Mouse (Mus musculus) neural tube, embryonic 12.5 days (tissue): ENCODE data around the gene Cdhr3. TPM values are rescaled to one million over a fixed set of nuclear protein-coding genes. Genes with fewer than 3 reads are reported as not detected.
"Not testable (repeated sequence)": the region's sequence is repeated elsewhere in the genome, so short reads cannot be mapped to it uniquely, and the experiment has no call there.

Source experiments
- ATAC-seq: fragments of 200-750 bp; cut with Nextera tagmentation; 2 replicates; pipeline ENCODE4 v1.8.0; 2017; ENCODE audit warnings: low read depth, mild to moderate bottlenecking, moderate TSS enrichment, moderate library complexity; ENCODE audit not compliant: low FRiP score
- H3K27ac ChIP-seq: fragments of 300-500 bp; sonication (generic); 2 replicates; pipeline ENCODE4 v1.5.1; 2016
- H3K27me3 ChIP-seq: fragments of 300-500 bp; sonication (generic); replicated peaks from 2 replicates; pipeline ENCODE4 v1.6.1; 2016; ENCODE audit warnings: mild to moderate bottlenecking
- H3K36me3 ChIP-seq: fragments of 300-500 bp; sonication (generic); 2 replicates; pipeline ENCODE4 v1.6.1; 2016; ENCODE audit warnings: mild to moderate bottlenecking
- H3K4me1 ChIP-seq: fragments of 300-500 bp; sonication (generic); 2 replicates; pipeline ENCODE4 v1.6.1; 2016
- H3K4me2 ChIP-seq: fragments of 300-500 bp; sonication (generic); replicated peaks from 2 replicates; pipeline ENCODE4 v1.6.1; 2016; ENCODE audit warnings: mild to moderate bottlenecking
- H3K4me3 ChIP-seq: fragments of 300-500 bp; sonication (generic); 2 replicates; pipeline ENCODE4 v1.5.1; 2016
- H3K9ac ChIP-seq: fragments of 300-500 bp; sonication (generic); 2 replicates; pipeline ENCODE4 v1.6.1; 2016; ENCODE audit warnings: mild to moderate bottlenecking
- H3K9me3 ChIP-seq: fragments of 300-500 bp; sonication (generic); 2 replicates; pipeline ENCODE4 v1.6.1; 2016; ENCODE audit warnings: mild to moderate bottlenecking
- WGBS: fragments of 180-500 bp; shearing (Covaris S2); methylation state at CpG from one replicate; pipeline ENCODE4 v1.1.7; 2016; 5-methylcytosine and 5-hydroxymethylcytosine counted together
- polyA plus RNA-seq: library from polyadenylated mRNA; unstranded; fragments of >200 nt; fragmentation: Nextera tagmentation; extraction: Ambion mirVana; gene quantifications from 2 replicates; pipeline ENCODE4 v1.2.1, GENCODE M21; 2016

The Cdhr3 gene
- polyA plus RNA-seq, 1 experiment from 2014 or later = 0.06 TPM

DNA sequence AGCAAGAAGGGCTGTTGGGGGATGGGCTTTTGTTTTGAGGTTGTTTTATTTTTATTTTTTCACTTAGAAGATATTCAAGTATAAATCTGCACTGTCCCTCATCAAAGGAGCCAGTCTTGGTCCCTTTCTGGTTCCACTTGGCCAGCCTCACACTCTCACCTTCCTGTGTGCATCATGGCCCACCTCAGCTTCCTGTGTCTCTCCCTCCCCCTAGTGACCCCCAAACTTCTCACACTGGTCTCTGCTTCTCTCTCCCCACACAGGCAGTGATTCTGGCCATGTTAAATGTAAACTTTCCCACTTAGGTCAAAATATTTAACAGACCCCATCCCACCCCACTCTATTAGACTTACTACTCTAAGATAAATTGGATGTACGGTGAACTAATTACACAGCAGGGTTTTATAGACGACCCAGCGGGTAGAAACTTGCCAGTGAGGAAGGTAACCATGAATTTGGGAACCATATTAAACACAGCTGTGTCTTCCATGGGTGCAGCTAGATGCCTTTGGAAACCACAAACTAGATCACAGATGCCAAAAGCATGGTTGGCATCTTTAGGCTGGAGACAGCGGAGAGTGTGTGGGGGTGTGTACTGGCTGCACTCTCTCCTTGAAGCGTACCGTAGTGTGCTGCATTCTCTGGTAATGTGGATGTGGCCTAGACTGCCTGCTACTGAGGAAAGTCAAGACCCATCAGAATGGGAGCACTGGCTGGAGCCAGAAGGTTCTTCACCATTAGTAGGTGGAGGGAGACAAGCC, 83.3 kb downstream of the Cdhr3 start:
- WGBS = 87% methylated on average over 6 of the region's 6 CpGs
- Histone ChIP-seq H3K4me2 (no peak overlapping the region), H3K27me3 (no peaks in the 10 kb centered on the region), H3K9me3 (no peaks in the 10 kb centered on the region), H3K4me1 (no peaks in the 10 kb centered on the region), H3K4me3 (no peak overlapping the region), H3K36me3 (no peaks in the 10 kb centered on the region), H3K27ac (no peak overlapping the region), H3K9ac (no peak overlapping the region)
- ATAC-seq = no peak

GRCm38 (mm10) chr12:33008305-33009110, 84.2 kb downstream of the Cdhr3 start:
- no peaks in the 10 kb centered on the region for H3K27me3 ChIP-seq
- H3K4me1 ChIP-seq = no peaks in the 10 kb centered on the region; the same call in 1 of the 2 replicates
- ATAC-seq = no peak
- H3K9ac ChIP-seq = no peak overlapping the region
- no peak overlapping the region for H3K4me3 ChIP-seq
- 57% methylated on average over 7 of the region's 7 CpGs for WGBS
- no peak overlapping the region for H3K27ac ChIP-seq
- no peaks in the 10 kb centered on the region for H3K9me3 ChIP-seq
- H3K4me2 ChIP-seq = no peak overlapping the region
- H3K36me3 ChIP-seq = no peaks in the 10 kb centered on the region

DNA sequence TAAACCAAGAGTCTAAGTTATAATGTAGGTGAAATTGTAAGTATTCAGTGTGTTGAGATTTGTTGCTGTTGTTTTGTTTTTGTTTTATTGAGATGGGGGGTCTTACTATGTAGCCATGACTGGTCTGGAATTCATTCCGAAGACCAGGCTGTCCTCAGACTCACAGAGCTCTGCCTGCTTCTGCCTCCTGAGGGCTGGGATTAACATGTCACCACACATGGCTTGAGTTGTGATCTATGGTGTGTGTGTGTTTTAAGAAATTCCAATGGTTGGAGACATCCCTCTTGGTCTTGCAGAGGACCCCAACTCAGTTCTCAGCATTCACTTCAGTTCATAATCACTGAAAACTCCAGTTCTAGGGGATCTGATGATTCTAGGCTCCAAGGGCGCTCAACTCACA, 85.5 kb downstream of the Cdhr3 start:
- Histone ChIP-seq H3K9me3 (no peaks in the 10 kb centered on the region), H3K27me3 (no peaks in the 10 kb centered on the region), H3K27ac (no peak overlapping the region), H3K4me2 (no peak overlapping the region), H3K36me3 (no peaks in the 10 kb centered on the region), H3K4me3 (no peak overlapping the region), H3K4me1 (no peaks in the 10 kb centered on the region; the same call in 1 of the 2 replicates), H3K9ac (no peak overlapping the region)
- ATAC-seq = no peak
- WGBS = 91% methylated on average over 2 of the region's 2 CpGs

DNA sequence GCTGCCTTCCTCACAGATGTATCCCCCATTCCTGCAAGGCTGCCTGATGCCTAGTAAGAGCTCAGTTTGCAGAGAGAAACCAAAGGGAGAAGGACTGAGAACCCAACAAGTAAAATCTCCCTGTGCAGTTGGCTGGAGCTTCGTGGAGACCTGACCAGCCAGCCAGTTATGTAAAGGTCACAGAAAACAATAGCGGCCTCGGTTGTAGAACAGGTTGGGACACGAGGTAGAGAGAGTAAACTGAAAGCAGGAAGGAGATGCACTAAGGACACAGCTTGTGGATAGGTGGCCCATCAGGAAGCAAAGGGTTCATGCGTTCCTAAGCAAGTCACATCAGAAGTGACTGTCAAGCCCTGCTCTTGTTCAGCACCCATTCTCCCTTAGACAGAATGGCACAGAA, 86.8 kb downstream of the Cdhr3 start:
- Histone ChIP-seq H3K9ac (no peak overlapping the region), H3K4me2 (no peak overlapping the region), H3K27me3 (no peaks in the 10 kb centered on the region), H3K9me3 (no peaks in the 10 kb centered on the region), H3K36me3 (no peaks in the 10 kb centered on the region), H3K4me3 (no peak overlapping the region), H3K27ac (no peak overlapping the region), H3K4me1 (no peaks in the 10 kb centered on the region; the same call in 1 of the 2 replicates)
- ATAC-seq = no peak
- 87% methylated on average over 5 of the region's 5 CpGs for WGBS

GRCm38 (mm10) chr12:33003339-33003965, 89.2 kb downstream of the Cdhr3 start:
- Histone ChIP-seq H3K36me3 (no peaks in the 10 kb centered on the region), H3K9ac (no peak overlapping the region), H3K27me3 (no peaks in the 10 kb centered on the region), H3K4me1 (no peaks in the 10 kb centered on the region; the same call in 1 of the 2 replicates), H3K4me3 (no peak overlapping the region), H3K9me3 (no peaks in the 10 kb centered on the region), H3K4me2 (no peak overlapping the region), H3K27ac (no peak overlapping the region)
- WGBS = 64% methylated on average over 8 of the region's 8 CpGs
- no peak for ATAC-seq

GRCm38 (mm10) chr12:33000402-33000801, 92.3 kb downstream of the Cdhr3 start:
- H3K9me3 ChIP-seq = no peaks in the 10 kb centered on the region

DNA sequence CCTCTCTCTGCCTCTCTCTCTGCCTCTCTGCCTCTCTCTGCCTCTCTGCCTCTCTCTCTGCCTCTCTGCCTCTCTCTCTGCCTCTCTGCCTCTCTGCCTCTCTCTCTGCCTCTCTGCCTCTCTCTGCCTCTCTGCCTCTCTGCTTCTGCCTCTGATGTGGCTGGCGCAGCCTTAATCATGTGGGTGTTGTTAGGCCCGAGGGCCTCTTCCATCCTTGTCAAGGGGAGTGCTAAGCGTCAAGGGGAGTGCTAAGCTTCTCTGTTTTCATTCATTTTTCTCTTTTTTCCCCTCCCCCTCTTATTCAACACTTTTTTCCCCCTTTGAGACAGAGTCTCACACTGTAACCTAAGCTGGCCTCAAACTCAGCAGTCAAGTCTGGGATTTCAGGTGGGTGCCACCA, 92.9 kb downstream of the Cdhr3 start:
- H3K9me3 ChIP-seq, H3K9ac ChIP-seq, ATAC-seq, H3K36me3 ChIP-seq, H3K27me3 ChIP-seq, H3K4me1 ChIP-seq, H3K4me3 ChIP-seq, H3K27ac ChIP-seq, H3K4me2 ChIP-seq: not testable (repeated sequence)
- 30% methylated on average over 3 of the region's 3 CpGs for WGBS

More at GRCm38 (mm10) chr12:33000402-33000801, 92.3 kb downstream of the Cdhr3 start:
- no peaks in the 10 kb centered on the region for H3K27me3 ChIP-seq
- no peak overlapping the region for H3K4me3 ChIP-seq
- no peak overlapping the region for H3K9ac ChIP-seq
- H3K4me1 ChIP-seq = no peaks in the 10 kb centered on the region; the same call in 1 of the 2 replicates
- no peak overlapping the region for H3K4me2 ChIP-seq
- H3K36me3 ChIP-seq = no peaks in the 10 kb centered on the region
- no peak overlapping the region for H3K27ac ChIP-seq
- WGBS = 75% methylated on average over 4 of the region's 4 CpGs
- ATAC-seq = no peak

DNA sequence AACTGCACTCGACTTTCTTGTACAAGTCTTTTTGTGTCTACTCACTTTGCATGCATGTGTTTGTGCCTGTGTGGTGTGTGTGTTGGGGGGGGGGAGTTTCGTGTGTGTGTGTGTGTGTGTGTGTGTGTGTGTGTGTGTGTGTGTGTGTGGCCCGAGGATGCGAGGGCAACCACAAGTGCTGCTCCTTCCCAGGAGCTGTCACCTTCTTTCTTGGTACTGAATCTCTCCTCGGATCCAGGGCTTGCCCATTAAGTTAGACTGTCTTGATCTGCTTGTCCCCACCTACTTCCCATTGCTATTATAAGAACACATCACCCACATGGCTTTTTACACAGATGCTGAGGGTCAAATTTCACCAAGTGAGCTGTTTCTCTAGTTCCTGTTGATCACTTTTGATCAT, 93.9 kb downstream of the Cdhr3 start:
- no peak for ATAC-seq
- Histone ChIP-seq H3K9me3 (no peaks in the 10 kb centered on the region), H3K4me1 (no peaks in the 10 kb centered on the region; the same call in 1 of the 2 replicates), H3K36me3 (no peaks in the 10 kb centered on the region), H3K27ac (no peak overlapping the region), H3K27me3 (no peaks in the 10 kb centered on the region), H3K4me3 (no peak overlapping the region), H3K4me2 (no peak overlapping the region), H3K9ac (no peak overlapping the region)
- WGBS = 87% methylated on average over 5 of the region's 5 CpGs

- Histone ChIP-seq H3K9ac (no peak overlapping the region), H3K36me3 (no peaks in the 10 kb centered on the region), H3K27ac (no peak overlapping the region), H3K27me3 (no peaks in the 10 kb centered on the region), H3K9me3 (no peaks in the 10 kb centered on the region), H3K4me2 (no peak overlapping the region), H3K4me1 (no peaks in the 10 kb centered on the region), H3K4me3 (no peak overlapping the region)
- no peak for ATAC-seq
- WGBS = 87% methylated on average over 4 of the region's 4 CpGs
Measured at GRCm38 (mm10) chr12:32995081-32995834, 97.4 kb downstream of the Cdhr3 start.

DNA sequence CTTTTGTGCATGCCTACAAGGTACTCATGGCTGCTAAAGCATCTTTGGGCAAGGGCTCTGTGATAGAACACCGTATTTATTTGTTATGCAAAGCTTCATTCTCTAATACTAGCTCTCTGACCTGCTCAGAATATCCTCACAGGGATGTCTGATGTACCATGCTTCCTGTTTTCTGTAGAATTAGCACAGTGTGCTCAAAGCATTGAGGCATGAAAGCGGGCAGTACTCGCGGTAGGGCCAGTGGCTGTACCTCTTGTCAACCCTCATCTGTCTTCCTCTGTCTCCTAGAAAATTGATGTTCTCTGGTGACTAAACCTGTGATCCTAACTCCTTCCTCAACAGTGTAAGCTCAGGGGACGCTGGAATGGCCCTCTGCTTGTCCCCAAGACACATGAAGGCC, 98.6 kb downstream of the Cdhr3 start:
- Histone ChIP-seq H3K36me3 (no peaks in the 10 kb centered on the region), H3K27me3 (no peaks in the 10 kb centered on the region), H3K4me3 (no peak overlapping the region), H3K4me2 (no peak overlapping the region), H3K4me1 (no peaks in the 10 kb centered on the region), H3K27ac (no peak overlapping the region), H3K9ac (no peak overlapping the region), H3K9me3 (no peaks in the 10 kb centered on the region)
- ATAC-seq = no peak
- WGBS = 75% methylated on average over 5 of the region's 5 CpGs

- H3K27me3 ChIP-seq = no peaks in the 10 kb centered on the region
- H3K27ac ChIP-seq = no peak overlapping the region
- no peak for ATAC-seq
- no peak overlapping the region for H3K4me3 ChIP-seq
- no peak overlapping the region for H3K9ac ChIP-seq
- no peaks in the 10 kb centered on the region for H3K4me1 ChIP-seq
- WGBS = 72% methylated on average over 12 of the region's 12 CpGs
- H3K4me2 ChIP-seq = no peak overlapping the region
- no peaks in the 10 kb centered on the region for H3K36me3 ChIP-seq
- no peaks in the 10 kb centered on the region for H3K9me3 ChIP-seq
Measured at GRCm38 (mm10) chr12:32989731-32990130, 102.9 kb downstream of the Cdhr3 start.

GRCm38 (mm10) chr12:32986284-32986683, 106.4 kb downstream of the Cdhr3 start:
- Histone ChIP-seq H3K4me1 (0 out of 2 replicates have a peak, but pooled peaks cover 3% of the 10 kb centered on the region), H3K27ac (no peak overlapping the region), H3K4me3 (no peak overlapping the region), H3K4me2 (no peak overlapping the region), H3K36me3 (no peaks in the 10 kb centered on the region), H3K9ac (no peak overlapping the region), H3K9me3 (no peaks in the 10 kb centered on the region), H3K27me3 (no peaks in the 10 kb centered on the region)
- no peak for ATAC-seq
- WGBS = 81% methylated on average over 1 of the region's 1 CpGs
